Mouse (Mus musculus): ENCODE measurements at regions not wholly inside any gene's neighbourhood (a gene's known extent, or its start where the extent isn't known, plus 50 kb on each side); places are given as distances from the start of the nearest gene placed in this dataset.

GRCm38 (mm10) chr5:5956716-5957115, 207.6 kb upstream of the Steap1 start:
- Histone ChIP-seq H3K36me3 (ENCODE audit: insufficient read depth, low read length) (no peaks in the 10 kb centered on the region), H3K9ac (ENCODE audit: low read depth, low read length) (no peak overlapping the region), H3K4me3 (replicated peaks; ENCODE audit: low read depth, low read length) (no peak overlapping the region), H3K27ac (no peak overlapping the region), H3K27me3 (ENCODE audit: insufficient read depth, low read length) (no peaks in the 10 kb centered on the region), H3K9me3 (replicated peaks; ENCODE audit: low read length) (no peaks in the 10 kb centered on the region), H3K4me1 (replicated peaks; ENCODE audit: insufficient read depth, low read length) (no peaks in the 10 kb centered on the region), H3K4me2 (ENCODE audit: low read length) (no peak overlapping the region)
- WGBS, result 78% methylated on average over 2 of the region's 2 CpGs
- DNase-seq (ENCODE audit: low spot score), result no peak
- ATAC-seq (replicated peaks; ENCODE audit: low FRiP score, low read depth), result no peak
- no peak for TF ChIP-seq CTCF (IDR thresholded peaks at IDR 0.05; ENCODE audit: low read depth)

GRCm38 (mm10) chr5:5955783-5956182, 206.7 kb upstream of the Steap1 start:
- Histone ChIP-seq H3K4me3 (replicated peaks; ENCODE audit: low read depth, low read length) (no peak overlapping the region), H3K4me1 (replicated peaks; ENCODE audit: insufficient read depth, low read length) (no peaks in the 10 kb centered on the region), H3K4me2 (ENCODE audit: low read length) (no peak overlapping the region), H3K27ac (no peak overlapping the region), H3K27me3 (ENCODE audit: insufficient read depth, low read length) (no peaks in the 10 kb centered on the region), H3K36me3 (ENCODE audit: insufficient read depth, low read length) (no peaks in the 10 kb centered on the region), H3K9ac (ENCODE audit: low read depth, low read length) (no peak overlapping the region), H3K9me3 (replicated peaks; ENCODE audit: low read length) (no peaks in the 10 kb centered on the region)
- no peak for DNase-seq (ENCODE audit: low spot score)
- TF ChIP-seq CTCF (IDR thresholded peaks at IDR 0.05; ENCODE audit: low read depth), result no peak
- no peak for ATAC-seq (replicated peaks; ENCODE audit: low FRiP score, low read depth)
- WGBS, result 78% methylated on average over 2 of the region's 2 CpGs

GRCm38 (mm10) chr5:5925796-5926195, 176.7 kb upstream of the Steap1 start:
- Histone ChIP-seq H3K36me3 (ENCODE audit: insufficient read depth, low read length) (no peaks in the 10 kb centered on the region), H3K4me1 (replicated peaks; ENCODE audit: insufficient read depth, low read length) (no peaks in the 10 kb centered on the region), H3K9me3 (replicated peaks; ENCODE audit: low read length) (no peaks in the 10 kb centered on the region), H3K9ac (ENCODE audit: low read depth, low read length) (no peak overlapping the region), H3K4me3 (replicated peaks; ENCODE audit: low read depth, low read length) (no peak overlapping the region), H3K27me3 (ENCODE audit: insufficient read depth, low read length) (no peaks in the 10 kb centered on the region), H3K27ac (no peak overlapping the region), H3K4me2 (ENCODE audit: low read length) (no peak overlapping the region)
- ATAC-seq (replicated peaks; ENCODE audit: low FRiP score, low read depth), result no peak
- DNase-seq (ENCODE audit: low spot score), result peak; percentile 36
- WGBS, result 70% methylated on average over 3 of the region's 3 CpGs
- TF ChIP-seq CTCF (IDR thresholded peaks at IDR 0.05; ENCODE audit: low read depth), result no peak

GRCm38 (mm10) chr5:5916427-5916826, 167.3 kb upstream of the Steap1 start:
- TF ChIP-seq CTCF (IDR thresholded peaks at IDR 0.05; ENCODE audit: low read depth), result no peak

GRCm38 (mm10) chr5:5889376-5889775, 140.2 kb upstream of the Steap1 start:
- no peak overlapping the region for H3K4me2 ChIP-seq (ENCODE audit: low read length)
- no peaks in the 10 kb centered on the region for H3K4me1 ChIP-seq (replicated peaks; ENCODE audit: insufficient read depth, low read length)
- no peaks in the 10 kb centered on the region for H3K36me3 ChIP-seq (ENCODE audit: insufficient read depth, low read length)
- 76% methylated on average over 2 of the region's 2 CpGs for WGBS
- H3K9me3 ChIP-seq (replicated peaks; ENCODE audit: low read length), result no peaks in the 10 kb centered on the region
- H3K27me3 ChIP-seq (ENCODE audit: insufficient read depth, low read length), result no peaks in the 10 kb centered on the region
- no peak for TF ChIP-seq CTCF (IDR thresholded peaks at IDR 0.05; ENCODE audit: low read depth)
- DNase-seq (ENCODE audit: low spot score) (no peak), ATAC-seq (replicated peaks; ENCODE audit: low FRiP score, low read depth) (no peak)
- H3K9ac ChIP-seq (ENCODE audit: low read depth, low read length), result no peak overlapping the region
- H3K4me3 ChIP-seq (replicated peaks; ENCODE audit: low read depth, low read length), result no peak overlapping the region
- H3K27ac ChIP-seq, result no peak overlapping the region

More at GRCm38 (mm10) chr5:5916427-5916826, 167.3 kb upstream of the Steap1 start:
- Histone ChIP-seq H3K4me3 (replicated peaks; ENCODE audit: low read depth, low read length) (no peak overlapping the region), H3K9ac (ENCODE audit: low read depth, low read length) (no peak overlapping the region), H3K27ac (no peak overlapping the region), H3K4me1 (replicated peaks; ENCODE audit: insufficient read depth, low read length) (no peaks in the 10 kb centered on the region), H3K36me3 (ENCODE audit: insufficient read depth, low read length) (no peaks in the 10 kb centered on the region), H3K27me3 (ENCODE audit: insufficient read depth, low read length) (no peaks in the 10 kb centered on the region), H3K9me3 (replicated peaks; ENCODE audit: low read length) (no peaks in the 10 kb centered on the region), H3K4me2 (ENCODE audit: low read length) (no peak overlapping the region)
- DNase-seq (ENCODE audit: low spot score) (peak; percentile 28), ATAC-seq (replicated peaks; ENCODE audit: low FRiP score, low read depth) (no peak)
- 34% methylated on average over 1 of the region's 1 CpGs for WGBS

- ATAC-seq (replicated peaks; ENCODE audit: low FRiP score, low read depth), result no peak
- 90% methylated on average over 5 of the region's 5 CpGs for WGBS
- TF ChIP-seq CTCF (IDR thresholded peaks at IDR 0.05; ENCODE audit: low read depth), result no peak
- Histone ChIP-seq H3K27me3 (ENCODE audit: insufficient read depth, low read length) (no peaks in the 10 kb centered on the region), H3K4me1 (replicated peaks; ENCODE audit: insufficient read depth, low read length) (no peaks in the 10 kb centered on the region), H3K4me2 (ENCODE audit: low read length) (no peak overlapping the region), H3K9ac (ENCODE audit: low read depth, low read length) (no peak overlapping the region), H3K27ac (no peak overlapping the region), H3K9me3 (replicated peaks; ENCODE audit: low read length) (no peaks in the 10 kb centered on the region), H3K36me3 (ENCODE audit: insufficient read depth, low read length) (no peaks in the 10 kb centered on the region), H3K4me3 (replicated peaks; ENCODE audit: low read depth, low read length) (no peak overlapping the region)
- DNase-seq (ENCODE audit: low spot score), result no peak
Observed at GRCm38 (mm10) chr5:5873425-5873824, 124.3 kb upstream of the Steap1 start.

GRCm38 (mm10) chr5:5856146-5856724, 107.1 kb upstream of the Steap1 start:
- ATAC-seq (replicated peaks; ENCODE audit: low FRiP score, low read depth) (no peak), DNase-seq (ENCODE audit: low spot score) (no peak)
- 65% methylated on average over 12 of the region's 12 CpGs for WGBS
- H3K36me3 ChIP-seq (ENCODE audit: insufficient read depth, low read length), result no peaks in the 10 kb centered on the region
- no peak overlapping the region for H3K4me3 ChIP-seq (replicated peaks; ENCODE audit: low read depth, low read length)
- no peak for TF ChIP-seq CTCF (IDR thresholded peaks at IDR 0.05; ENCODE audit: low read depth)
- no peaks in the 10 kb centered on the region for H3K4me1 ChIP-seq (replicated peaks; ENCODE audit: insufficient read depth, low read length)
- H3K27me3 ChIP-seq (ENCODE audit: insufficient read depth, low read length), result no peaks in the 10 kb centered on the region
- no peak overlapping the region for H3K9ac ChIP-seq (ENCODE audit: low read depth, low read length)
- no peak overlapping the region for H3K27ac ChIP-seq
- H3K9me3 ChIP-seq (replicated peaks; ENCODE audit: low read length), result no peaks in the 10 kb centered on the region
- no peak overlapping the region for H3K4me2 ChIP-seq (ENCODE audit: low read length)
